Mouse (Mus musculus): ENCODE results near the gene Rusc2. TPM values are rescaled to one million over a fixed set of nuclear protein-coding genes. Genes with fewer than 3 reads are reported as not detected.
A peak's percentile ranks its signal among the peaks of the same experiment; 100 is the strongest.

The Rusc2 gene
- total and polyA plus RNA-seq, 3 experiments: 27.5 to 45.3 (median 43.5) TPM

DNA sequence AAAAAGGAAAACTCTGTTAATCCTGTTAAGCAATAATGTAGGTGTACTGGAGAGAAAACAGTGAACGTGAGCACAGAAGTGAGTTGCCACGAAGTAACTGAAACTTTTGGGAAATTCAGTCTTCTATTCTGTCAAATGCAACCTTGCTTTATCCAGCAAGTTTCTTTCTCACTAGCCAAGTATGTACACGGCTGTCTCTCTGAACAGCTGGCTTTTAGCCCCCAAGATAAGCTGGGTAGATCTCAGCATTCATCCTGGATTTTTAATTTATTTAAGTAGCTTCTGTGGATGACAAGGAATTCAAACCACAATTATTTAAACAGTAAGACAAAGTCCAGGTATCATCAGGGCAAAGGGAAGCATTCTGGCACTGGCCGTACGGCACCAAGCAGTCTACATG is 14.5 kb upstream of the Rusc2 start:
- Histone ChIP-seq H3K4me3 (no peak overlapping the region), H3K9ac (ENCODE audit: low read depth, low read length) (no peak overlapping the region), H3K27me3 (ENCODE audit: control insufficient read depth, insufficient read depth, low read length) (no peaks in the 10 kb centered on the region), H3K4me1 (ENCODE audit: control insufficient read depth, insufficient read depth, low read length) (no peaks in the 10 kb centered on the region), H3K36me3 (ENCODE audit: control insufficient read depth, insufficient read depth, low read length) (no peaks in the 10 kb centered on the region), H3K27ac (no peak overlapping the region), H3K79me2 (replicated peaks; ENCODE audit: control insufficient read depth, insufficient read depth, low read length) (no peaks in the 10 kb centered on the region)
- TF ChIP-seq CTCF (IDR thresholded peaks at IDR 0.05) (no peak), POLR2A (IDR thresholded peaks at IDR 0.05; ENCODE audit: insufficient read depth, low read depth, low read length) (no peak), EP300 (IDR thresholded peaks at IDR 0.05; ENCODE audit: insufficient read depth, low read depth, low read length) (no peak)
- intact Hi-C loops (cut with DNase I): no loop called here
- DNase-seq: no peak
- 74% methylated on average over 5 of the region's 5 CpGs for WGBS

DNA sequence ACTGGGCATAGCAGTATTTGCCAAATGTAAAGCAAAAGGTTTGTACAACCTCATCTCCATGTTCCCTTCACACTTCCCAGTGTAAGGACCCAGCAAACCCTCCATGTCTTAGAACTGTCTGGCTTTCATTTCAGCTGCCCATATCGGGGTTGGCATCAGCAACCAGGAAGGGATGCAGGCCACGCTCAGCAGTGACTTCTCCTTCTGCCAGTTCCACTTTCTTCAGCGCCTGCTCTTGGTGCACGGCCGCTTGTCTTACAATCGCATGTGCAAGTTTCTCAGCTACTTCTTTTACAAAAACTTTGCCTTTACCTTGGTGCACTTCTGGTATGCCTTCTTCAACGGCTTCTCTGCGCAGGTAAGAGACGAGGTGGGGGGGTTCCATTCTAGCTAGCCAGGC is 14.0 kb upstream of the Rusc2 start:
- H3K27me3 ChIP-seq (ENCODE audit: control insufficient read depth, insufficient read depth, low read length): no peaks in the 10 kb centered on the region
- H3K4me1 ChIP-seq (ENCODE audit: control insufficient read depth, insufficient read depth, low read length): no peaks in the 10 kb centered on the region
- H3K9ac ChIP-seq (ENCODE audit: low read depth, low read length): no peak overlapping the region
- no peak overlapping the region for H3K4me3 ChIP-seq
- WGBS: 84% methylated on average over 9 of the region's 9 CpGs
- intact Hi-C loops (cut with DNase I): no loop called here
- TF ChIP-seq POLR2A (IDR thresholded peaks at IDR 0.05; ENCODE audit: insufficient read depth, low read depth, low read length) (no peak), EP300 (IDR thresholded peaks at IDR 0.05; ENCODE audit: insufficient read depth, low read depth, low read length) (no peak), CTCF (IDR thresholded peaks at IDR 0.05) (no peak)
- H3K27ac ChIP-seq: no peak overlapping the region
- H3K79me2 ChIP-seq (replicated peaks; ENCODE audit: control insufficient read depth, insufficient read depth, low read length): no peaks in the 10 kb centered on the region
- DNase-seq: no peak
- no peaks in the 10 kb centered on the region for H3K36me3 ChIP-seq (ENCODE audit: control insufficient read depth, insufficient read depth, low read length)

GRCm38 (mm10) chr4:43371406-43371805 is 10.4 kb upstream of the Rusc2 start:
- Histone ChIP-seq H3K27ac (no peak overlapping the region), H3K4me1 (ENCODE audit: control insufficient read depth, insufficient read depth, low read length) (no peaks in the 10 kb centered on the region), H3K9ac (ENCODE audit: low read depth, low read length) (no peak overlapping the region), H3K79me2 (replicated peaks; ENCODE audit: control insufficient read depth, insufficient read depth, low read length) (no peaks in the 10 kb centered on the region), H3K4me3 (no peak overlapping the region), H3K36me3 (ENCODE audit: control insufficient read depth, insufficient read depth, low read length) (no peaks in the 10 kb centered on the region), H3K27me3 (ENCODE audit: control insufficient read depth, insufficient read depth, low read length) (no peaks in the 10 kb centered on the region)
- TF ChIP-seq POLR2A (IDR thresholded peaks at IDR 0.05; ENCODE audit: insufficient read depth, low read depth, low read length): no peak
- TF ChIP-seq EP300 (IDR thresholded peaks at IDR 0.05; ENCODE audit: insufficient read depth, low read depth, low read length): no peak
- no peak for TF ChIP-seq CTCF (IDR thresholded peaks at IDR 0.05)
- DNase-seq: no peak
- intact Hi-C loops (cut with DNase I): no loop called here
- 76% methylated on average over 11 of the region's 11 CpGs for WGBS

DNA sequence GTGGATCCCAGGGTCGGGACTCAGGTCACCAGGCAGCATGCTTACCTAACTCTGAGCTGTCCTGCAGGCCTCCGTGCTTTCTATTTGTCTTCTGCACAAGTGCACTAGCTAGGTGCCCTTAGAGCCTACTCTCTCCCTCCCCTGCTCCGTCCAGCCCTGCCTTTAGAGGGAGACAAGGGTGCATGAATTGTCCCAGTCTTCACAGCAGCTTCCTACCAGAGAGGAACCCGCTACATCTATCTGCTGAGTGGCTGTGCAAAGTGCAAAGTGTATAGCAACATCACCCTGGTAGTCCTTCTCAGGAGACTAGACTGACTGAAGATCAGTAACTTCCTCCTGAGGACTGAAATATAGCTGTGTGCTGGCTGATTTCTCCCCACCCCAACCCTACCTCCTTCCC is 9.6 kb upstream of the Rusc2 start:
- DNase-seq: no peak
- intact Hi-C loops (cut with DNase I): no loop called here

DNA sequence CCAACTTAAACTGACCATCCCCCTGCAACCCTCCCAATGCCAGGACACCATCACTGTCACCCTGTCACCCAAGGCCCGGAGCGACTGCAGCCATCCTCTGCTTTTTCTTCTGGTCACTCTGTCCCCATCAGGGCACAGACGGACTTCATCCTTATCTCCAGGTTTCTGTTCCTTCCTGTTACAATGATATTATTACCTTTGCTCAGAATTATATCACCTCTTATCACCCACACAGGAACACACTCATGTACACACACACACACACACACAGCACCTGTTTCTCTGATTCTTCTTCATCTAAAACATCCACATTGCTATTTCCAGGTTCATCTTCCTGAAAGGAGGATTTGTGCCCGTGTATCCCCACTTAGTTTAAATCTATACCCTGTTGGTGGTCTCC is 7.5 kb upstream of the Rusc2 start:
- H3K4me3 ChIP-seq: no peak overlapping the region
- 69% methylated on average over 4 of the region's 4 CpGs for WGBS
- DNase-seq: no peak
- TF ChIP-seq EP300 (IDR thresholded peaks at IDR 0.05; ENCODE audit: insufficient read depth, low read depth, low read length) (no peak), CTCF (IDR thresholded peaks at IDR 0.05) (no peak), POLR2A (IDR thresholded peaks at IDR 0.05; ENCODE audit: insufficient read depth, low read depth, low read length) (no peak)
- no peak overlapping the region for H3K27ac ChIP-seq
- no peaks in the 10 kb centered on the region for H3K27me3 ChIP-seq (ENCODE audit: control insufficient read depth, insufficient read depth, low read length)
- H3K9ac ChIP-seq (ENCODE audit: low read depth, low read length): no peak overlapping the region
- intact Hi-C loops (cut with DNase I): no loop called here
- H3K4me1 ChIP-seq (ENCODE audit: control insufficient read depth, insufficient read depth, low read length): no peaks in the 10 kb centered on the region
- H3K36me3 ChIP-seq (ENCODE audit: control insufficient read depth, insufficient read depth, low read length): no peaks in the 10 kb centered on the region
- no peaks in the 10 kb centered on the region for H3K79me2 ChIP-seq (replicated peaks; ENCODE audit: control insufficient read depth, insufficient read depth, low read length)

More for the DNA sequence above, 9.6 kb upstream of the Rusc2 start:
- Histone ChIP-seq H3K4me3 (no peak overlapping the region), H3K4me1 (ENCODE audit: control insufficient read depth, insufficient read depth, low read length) (no peaks in the 10 kb centered on the region), H3K27me3 (ENCODE audit: control insufficient read depth, insufficient read depth, low read length) (no peaks in the 10 kb centered on the region), H3K36me3 (ENCODE audit: control insufficient read depth, insufficient read depth, low read length) (no peaks in the 10 kb centered on the region), H3K79me2 (replicated peaks; ENCODE audit: control insufficient read depth, insufficient read depth, low read length) (no peaks in the 10 kb centered on the region), H3K9ac (ENCODE audit: low read depth, low read length) (no peak overlapping the region), H3K27ac (no peak overlapping the region)
- 60% methylated on average over 4 of the region's 4 CpGs for WGBS
- TF ChIP-seq EP300 (IDR thresholded peaks at IDR 0.05; ENCODE audit: insufficient read depth, low read depth, low read length): no peak
- TF ChIP-seq POLR2A (IDR thresholded peaks at IDR 0.05; ENCODE audit: insufficient read depth, low read depth, low read length): no peak
- TF ChIP-seq CTCF (IDR thresholded peaks at IDR 0.05): peak; percentile 55

DNA sequence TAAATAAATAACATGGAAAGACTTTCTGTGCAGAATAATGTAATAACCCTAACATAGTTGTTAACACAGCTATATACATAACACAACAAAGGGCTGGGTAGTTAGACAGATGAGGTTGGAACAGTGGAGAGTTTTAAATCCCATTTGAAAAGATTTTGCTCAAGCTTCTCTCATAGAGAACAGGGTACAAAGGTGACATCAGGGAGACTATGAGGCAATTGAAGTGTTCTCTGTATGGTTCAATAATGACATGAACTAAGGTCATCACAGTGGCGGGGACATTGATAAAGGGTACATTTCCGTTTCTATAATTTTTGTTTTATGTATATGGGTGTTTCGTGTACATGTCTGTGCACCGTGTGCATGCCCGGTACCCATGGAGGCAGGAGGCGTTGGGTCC is 2.2 kb upstream of the Rusc2 start:
- no peaks in the 10 kb centered on the region; the same call in none of the 2 replicates for H3K79me2 ChIP-seq (replicated peaks; ENCODE audit: control insufficient read depth, insufficient read depth, low read length)
- H3K27me3 ChIP-seq (ENCODE audit: control insufficient read depth, insufficient read depth, low read length): no peaks in the 10 kb centered on the region
- no peak for DNase-seq
- peaks cover 10% of the 10 kb centered on the region for H3K4me1 ChIP-seq (ENCODE audit: control insufficient read depth, insufficient read depth, low read length)
- H3K4me3 ChIP-seq: no peak overlapping the region
- H3K9ac ChIP-seq (ENCODE audit: low read depth, low read length): no peak overlapping the region
- WGBS: 95% methylated on average over 6 of the region's 6 CpGs
- intact Hi-C loops (cut with DNase I): no loop called here
- peaks cover 7% of the 10 kb centered on the region for H3K36me3 ChIP-seq (ENCODE audit: control insufficient read depth, insufficient read depth, low read length)
- no peak for TF ChIP-seq CTCF (IDR thresholded peaks at IDR 0.05)
- TF ChIP-seq EP300 (IDR thresholded peaks at IDR 0.05; ENCODE audit: insufficient read depth, low read depth, low read length): no peak
- no peak for TF ChIP-seq POLR2A (IDR thresholded peaks at IDR 0.05; ENCODE audit: insufficient read depth, low read depth, low read length)
- no peak overlapping the region for H3K27ac ChIP-seq
